8 mouse cellular contexts compared by ENCODE assay signal in genomic region chr15:98934217-98934839, GRCm38 (mm10). TPM values are rescaled to one million over a fixed set of nuclear protein-coding genes. Genes with fewer than 3 reads are reported as not detected.
DNase-seq lines count a peak whose midpoint lies in the region; ATAC-seq lines count a peak whose summit lies in the region.

TSS of gene Tuba1b (minus strand) at chr15:98934565.

- WGBS in forebrain, embryonic 10.5 days: under 1% methylated on average over 58 of the region's 58 CpGs
- 1% methylated on average over 56 of the region's 58 CpGs for WGBS in heart, embryonic 14.5 days
- under 1% methylated on average over 56 of the region's 58 CpGs for WGBS in liver, embryonic 12.5 days (ENCODE audit: insufficient replicate concordance)

- no peaks in the 10 kb centered on the region for H3K27me3 ChIP-seq in forebrain, embryonic 10.5 days (ENCODE audit: poor library complexity, severe bottlenecking)
- H3K27me3 ChIP-seq in heart, embryonic 14.5 days (ENCODE audit: control insufficient read depth, insufficient read depth, low read length): no peaks in the 10 kb centered on the region
- no peaks in the 10 kb centered on the region for H3K27me3 ChIP-seq in liver, embryonic 12.5 days (replicated peaks)
- peaks cover 2% of the 10 kb centered on the region; the same call in 1 of the 2 replicates for H3K27me3 ChIP-seq in splenic B cell, adult 2 months (ENCODE audit: control insufficient read depth, insufficient read depth, low read length, poor library complexity, severe bottlenecking)

- H3K9ac ChIP-seq in heart, embryonic 14.5 days (ENCODE audit: low read length): peak within 1 kb of the TSS; percentile 97
- peak within 1 kb of the TSS; percentile 89 for H3K9ac ChIP-seq in liver, embryonic 12.5 days

- peaks cover 22% of the 10 kb centered on the region for H3K36me3 ChIP-seq in forebrain, embryonic 10.5 days (replicated peaks)
- H3K36me3 ChIP-seq in heart, embryonic 14.5 days (ENCODE audit: control insufficient read depth, insufficient read depth, low read length): peaks cover 17% of the 10 kb centered on the region
- H3K36me3 ChIP-seq in liver, embryonic 12.5 days: peaks cover 25% of the 10 kb centered on the region
- 0 out of 2 replicates have a peak, but pooled peaks cover 4% of the 10 kb centered on the region for H3K36me3 ChIP-seq in splenic B cell, adult 2 months (ENCODE audit: control insufficient read depth, insufficient read depth, low read length, poor library complexity, severe bottlenecking)

- peak within 1 kb of the TSS; percentile 89 for H3K4me2 ChIP-seq in heart, embryonic 14.5 days (ENCODE audit: low read length)
- H3K4me2 ChIP-seq in liver, embryonic 12.5 days: peak within 1 kb of the TSS; percentile 92

- H3K9me3 ChIP-seq in forebrain, embryonic 10.5 days: no peaks in the 10 kb centered on the region
- H3K9me3 ChIP-seq in heart, embryonic 14.5 days (ENCODE audit: control insufficient read depth, low read length): no peaks in the 10 kb centered on the region
- no peaks in the 10 kb centered on the region for H3K9me3 ChIP-seq in liver, embryonic 12.5 days (replicated peaks)

- peak within 1 kb of the TSS; percentile 98 for H3K27ac ChIP-seq in forebrain, embryonic 10.5 days
- peak within 1 kb of the TSS; percentile 99 for H3K27ac ChIP-seq in heart, embryonic 14.5 days (replicated peaks in 1 of 2; ENCODE audit: control insufficient read depth in 1 of 2, insufficient read depth in 1 of 2, low read depth in 2 of 2, low read length in 2 of 2)
- H3K27ac ChIP-seq in liver, embryonic 12.5 days: peak within 1 kb of the TSS; percentile 96

- peaks cover 39% of the 10 kb centered on the region for H3K4me1 ChIP-seq in forebrain, embryonic 10.5 days
- H3K4me1 ChIP-seq in heart, embryonic 14.5 days (ENCODE audit: control insufficient read depth in 2 of 2, insufficient read depth in 2 of 2, low read length in 2 of 2): peaks cover 3 to 11% of the 10 kb centered on the region in 2 experiments
- H3K4me1 ChIP-seq in liver, embryonic 12.5 days: peaks cover 39% of the 10 kb centered on the region

- peak within 1 kb of the TSS; percentile 73 for H3K4me3 ChIP-seq in forebrain, embryonic 10.5 days
- H3K4me3 ChIP-seq in heart, embryonic 14.5 days (ENCODE audit: control insufficient read depth in 1 of 2, insufficient read depth in 1 of 2, low read depth in 1 of 2, low read length in 2 of 2): peak within 1 kb of the TSS; percentile 80 to 96
- peak within 1 kb of the TSS; percentile 76 for H3K4me3 ChIP-seq in liver, embryonic 12.5 days

- ATAC-seq in heart, embryonic 14.5 days (ENCODE audit: insufficient number of reproducible peaks, insufficient read depth, low FRiP score, low read depth): peak; percentile 94
- ATAC-seq in liver, embryonic 12.5 days: peak; percentile 94

- DNase-seq in CD8-positive naive resting alpha-beta T cell, adult 2 months (ENCODE audit: low read depth in 2 of 2, low spot score in 2 of 2): peak; percentile 74 to 78
- peak; percentile 78 for DNase-seq in c-Kit-negative CD71-positive TER-119-positive erythroid progenitor cells, embryonic 14.5 days (ENCODE audit: low read depth, low spot score)
- peak; percentile 85 for DNase-seq in forebrain, embryonic 10.5 days (ENCODE audit: extremely low spot score, low spot score)
- peak; percentile 96 for DNase-seq in kidney, postnatal 14 days
- peak; percentile 88 for DNase-seq in naive thymus-derived CD4-positive, alpha-beta T cell, adult 2 months (ENCODE audit: low read depth)
- DNase-seq in splenic B cell, adult 2 months (ENCODE audit: low read depth, low spot score): peak; percentile 90

RNA-seq across cellular contexts. Expression of gene Tuba1b, which starts in this region (rescaled TPM):
- 2,760 and 2,766 TPM in 2 replicates for polyA plus RNA-seq in forebrain, embryonic 10.5 days (2016; fragmentation: Nextera tagmentation; extraction: Ambion mirVana)
- 1,494 and 1,560 TPM in 2 replicates for polyA plus RNA-seq in heart, embryonic 14.5 days (2014; fragmentation: Nextera tagmentation; extraction: Ambion mirVana)
- 1,333 and 1,388 TPM in 2 replicates for polyA plus RNA-seq in liver, embryonic 12.5 days (2016; fragmentation: Nextera tagmentation; extraction: Ambion mirVana)

Comparison
In these comparisons a context has a peak if more than half of its experiments do, and no peak if none do; other contexts are left out.
1. Peak in every context shown above with its lines: DNase-seq, ATAC-seq, H3K4me3 ChIP-seq and H3K27ac ChIP-seq.